Mouse (Mus musculus) testis, adult 2 months (tissue): ENCODE data around the gene Il22ra1. TPM values are rescaled to one million over a fixed set of nuclear protein-coding genes. Genes with fewer than 3 reads are reported as not detected.

Source experiments
- H3K27ac ChIP-seq: fragments of 200-500 bp; 2 replicates; pipeline ENCODE4 v1.5.1; 2012; ENCODE audit warnings: low read depth, low read length; ENCODE audit not compliant: control insufficient read depth, insufficient read depth
- H3K27me3 ChIP-seq: fragments of 200-500 bp; 2 replicates; pipeline ENCODE4 v1.6.1; 2012; ENCODE audit warnings: mild to moderate bottlenecking, low read length, moderate library complexity; ENCODE audit not compliant: control insufficient read depth, insufficient read depth
- H3K36me3 ChIP-seq: fragments of 200-500 bp; 2 replicates; pipeline ENCODE4 v1.6.1; 2012; ENCODE audit warnings: mild to moderate bottlenecking, low read length; ENCODE audit not compliant: control insufficient read depth, insufficient read depth
- H3K4me1 ChIP-seq: fragments of 200-500 bp; 2 replicates; pipeline ENCODE4 v1.6.1; 2012; ENCODE audit warnings: low read length; ENCODE audit not compliant: control insufficient read depth, insufficient read depth
- H3K4me3 ChIP-seq: fragments of 200-500 bp; 2 replicates; pipeline ENCODE4 v1.5.1; 2012; ENCODE audit warnings: low read depth, mild to moderate bottlenecking, low read length, moderate library complexity, mixed read lengths; ENCODE audit not compliant: control insufficient read depth
- CTCF ChIP-seq: fragments of 200-500 bp; IDR thresholded peaks from 2 replicates; pipeline ENCODE4 v1.5.1; 2012; ENCODE audit warnings: low read depth, mild to moderate bottlenecking, inconsistent platforms, low read length, moderate library complexity; ENCODE audit not compliant: control insufficient read depth, insufficient read depth, insufficient replicate concordance
- POLR2A ChIP-seq: fragments of 200-500 bp; IDR thresholded peaks from 2 replicates; pipeline ENCODE4 v1.6.1; 2012; ENCODE audit warnings: low read depth, mild to moderate bottlenecking, inconsistent platforms, low read length, moderate library complexity; ENCODE audit not compliant: control insufficient read depth
- polyA plus RNA-seq: library from polyadenylated mRNA; depleted of rRNA; stranded (reverse); fragments of >200 nt; gene quantifications from 2 replicates; pipeline ENCODE4 v1.2.3, GENCODE M21; 2012

Il22ra1 gene
- polyA plus RNA-seq, 1 experiment = 0.17 TPM

- H3K4me3 ChIP-seq = no peak overlapping the region; the same call in 1 of the 2 replicates
- no peak overlapping the region for H3K27ac ChIP-seq
- peaks cover 8% of the 10 kb centered on the region for H3K4me1 ChIP-seq
- H3K27me3 ChIP-seq = no peaks in the 10 kb centered on the region
- no peak for TF ChIP-seq POLR2A
- TF ChIP-seq CTCF = no peak
- no peaks in the 10 kb centered on the region for H3K36me3 ChIP-seq
Observed at GRCm38 (mm10) chr4:135761048-135761447, 33.1 kb downstream of the Il22ra1 start.

GRCm38 (mm10) chr4:135761569-135761968, 33.6 kb downstream of the Il22ra1 start:
- Histone ChIP-seq H3K27ac (no peak overlapping the region), H3K27me3 (no peaks in the 10 kb centered on the region), H3K4me1 (peaks cover 8% of the 10 kb centered on the region), H3K4me3 (peak overlapping the region; percentile 36; the same call in 1 of the 2 replicates), H3K36me3 (no peaks in the 10 kb centered on the region)
- no peak for TF ChIP-seq POLR2A

GRCm38 (mm10) chr4:135762251-135762906, 34.4 kb downstream of the Il22ra1 start:
- Histone ChIP-seq H3K27me3 (no peaks in the 10 kb centered on the region), H3K4me3 (peak overlapping the region; percentile 73), H3K27ac (no peak overlapping the region), H3K4me1 (peaks cover 8% of the 10 kb centered on the region), H3K36me3 (no peaks in the 10 kb centered on the region)
- TF ChIP-seq CTCF (no peak), POLR2A (peak; percentile 19; the same call in 1 of the 2 replicates)

GRCm38 (mm10) chr4:135764700-135765099, 36.7 kb downstream of the Il22ra1 start:
- Histone ChIP-seq H3K36me3 (no peaks in the 10 kb centered on the region), H3K4me1 (peaks cover 8% of the 10 kb centered on the region), H3K4me3 (no peak overlapping the region), H3K27me3 (no peaks in the 10 kb centered on the region), H3K27ac (no peak overlapping the region)
- TF ChIP-seq POLR2A (no peak), CTCF (no peak)

- Histone ChIP-seq H3K4me3 (no peak overlapping the region), H3K36me3 (no peaks in the 10 kb centered on the region), H3K4me1 (peaks cover 8% of the 10 kb centered on the region), H3K27me3 (no peaks in the 10 kb centered on the region), H3K27ac (no peak overlapping the region)
- no peak for TF ChIP-seq POLR2A
- TF ChIP-seq CTCF = no peak
Observed at GRCm38 (mm10) chr4:135765707-135766106, 37.7 kb downstream of the Il22ra1 start.

GRCm38 (mm10) chr4:135766976-135767375, 39.0 kb downstream of the Il22ra1 start:
- H3K36me3 ChIP-seq = no peaks in the 10 kb centered on the region
- TF ChIP-seq CTCF = no peak
- no peak for TF ChIP-seq POLR2A
- peaks cover 6% of the 10 kb centered on the region for H3K4me1 ChIP-seq
- no peaks in the 10 kb centered on the region for H3K27me3 ChIP-seq
- H3K4me3 ChIP-seq = no peak overlapping the region
- H3K27ac ChIP-seq = no peak overlapping the region

- Histone ChIP-seq H3K27me3 (no peaks in the 10 kb centered on the region), H3K4me1 (0 out of 2 replicates have a peak, but pooled peaks cover 2% of the 10 kb centered on the region), H3K27ac (no peak overlapping the region), H3K4me3 (no peak overlapping the region), H3K36me3 (no peaks in the 10 kb centered on the region)
- TF ChIP-seq POLR2A (no peak), CTCF (peak; percentile 55; the same call in 1 of the 2 replicates)
Observed at GRCm38 (mm10) chr4:135768572-135769526, 40.9 kb downstream of the Il22ra1 start.
